Mouse (Mus musculus): Measurements from ENCODE around the gene Lifr. TPM values are rescaled to one million over a fixed set of nuclear protein-coding genes. Genes with fewer than 3 reads are reported as not detected.

Gene Lifr
- polyA plus RNA-seq, 1 experiment from 2014 or later: 19.8 TPM

Other genes starting within 250 kb of the Lifr start
- gene Osmr, start 215.6 kb upstream of the Lifr start, polyA plus RNA-seq (2015; fragmentation: Nextera tagmentation; extraction: Ambion mirVana): 1.7 and 1.8 TPM in 2 replicates